Mouse (Mus musculus): ENCODE data around the gene F3. TPM values are rescaled to one million over a fixed set of nuclear protein-coding genes. Genes with fewer than 3 reads are reported as not detected.

The F3 gene
- polyA plus RNA-seq, 1 experiment, result 15.6 TPM

- no peak overlapping the region for H3K4me3 ChIP-seq (ENCODE audit: insufficient read depth, poor library complexity, severe bottlenecking)
- H3K79me3 ChIP-seq (ENCODE audit: low read depth), result no peaks in the 10 kb centered on the region
- no peaks in the 10 kb centered on the region for H3K36me3 ChIP-seq (ENCODE audit: control insufficient read depth, insufficient read depth)
- H3ac ChIP-seq (ENCODE audit: control insufficient read depth, insufficient read length, low read depth), result no peak overlapping the region
- no peaks in the 10 kb centered on the region for H3K79me2 ChIP-seq (ENCODE audit: control insufficient read depth, insufficient read depth)
- TF ChIP-seq MAX (IDR thresholded peaks at IDR 0.05) (no peak), FOSL1 (IDR thresholded peaks at IDR 0.05; ENCODE audit: insufficient read depth, low read length, poor library complexity, severe bottlenecking) (no peak), MYOD1 (IDR thresholded peaks at IDR 0.05; ENCODE audit: control insufficient read depth, insufficient read length, low read depth) (no peak), CEBPB (IDR thresholded peaks at IDR 0.05; ENCODE audit: low read depth) (no peak), MYOG (IDR thresholded peaks at IDR 0.05; ENCODE audit: control insufficient read depth, extremely low read depth, insufficient read length) (no peak)
- no peaks in the 10 kb centered on the region for H3K27me3 ChIP-seq (ENCODE audit: control insufficient read depth, insufficient read depth, insufficient read length)
Observed at GRCm38 (mm10) chr3:121684552-121684951, 38.8 kb upstream of the F3 start.

GRCm38 (mm10) chr3:121684963-121685362 lies 38.4 kb upstream of the F3 start:
- Histone ChIP-seq H3K36me3 (ENCODE audit: control insufficient read depth, insufficient read depth) (no peaks in the 10 kb centered on the region), H3ac (ENCODE audit: control insufficient read depth, insufficient read length, low read depth) (no peak overlapping the region), H3K79me3 (ENCODE audit: low read depth) (no peaks in the 10 kb centered on the region), H3K27me3 (ENCODE audit: control insufficient read depth, insufficient read depth, insufficient read length) (no peaks in the 10 kb centered on the region), H3K79me2 (ENCODE audit: control insufficient read depth, insufficient read depth) (no peaks in the 10 kb centered on the region), H3K4me3 (ENCODE audit: insufficient read depth, poor library complexity, severe bottlenecking) (no peak overlapping the region)
- no peak for TF ChIP-seq USF1 (IDR thresholded peaks at IDR 0.05; ENCODE audit: low read depth)

- Histone ChIP-seq H3K4me3 (ENCODE audit: insufficient read depth, poor library complexity, severe bottlenecking) (no peak overlapping the region), H3ac (ENCODE audit: control insufficient read depth, insufficient read length, low read depth) (no peak overlapping the region), H3K79me2 (ENCODE audit: control insufficient read depth, insufficient read depth) (no peaks in the 10 kb centered on the region), H3K79me3 (ENCODE audit: low read depth) (no peaks in the 10 kb centered on the region), H3K36me3 (ENCODE audit: control insufficient read depth, insufficient read depth) (no peaks in the 10 kb centered on the region), H3K27me3 (ENCODE audit: control insufficient read depth, insufficient read depth, insufficient read length) (no peaks in the 10 kb centered on the region)
- TF ChIP-seq MYOG (IDR thresholded peaks at IDR 0.05; ENCODE audit: control insufficient read depth, extremely low read depth, insufficient read length) (no peak), MAX (IDR thresholded peaks at IDR 0.05) (no peak), CEBPB (IDR thresholded peaks at IDR 0.05; ENCODE audit: low read depth) (no peak)
Observed at GRCm38 (mm10) chr3:121685985-121686384, 37.4 kb upstream of the F3 start.

- H3K4me3 ChIP-seq (ENCODE audit: insufficient read depth, poor library complexity, severe bottlenecking), result no peak overlapping the region
- no peaks in the 10 kb centered on the region for H3K79me2 ChIP-seq (ENCODE audit: control insufficient read depth, insufficient read depth)
- no peaks in the 10 kb centered on the region for H3K27me3 ChIP-seq (ENCODE audit: control insufficient read depth, insufficient read depth, insufficient read length)
- H3K36me3 ChIP-seq (ENCODE audit: control insufficient read depth, insufficient read depth), result no peaks in the 10 kb centered on the region
- H3K79me3 ChIP-seq (ENCODE audit: low read depth), result no peaks in the 10 kb centered on the region
- no peak overlapping the region for H3ac ChIP-seq (ENCODE audit: control insufficient read depth, insufficient read length, low read depth)
- TF ChIP-seq MAX (IDR thresholded peaks at IDR 0.05) (no peak), MYOG (IDR thresholded peaks at IDR 0.05; ENCODE audit: control insufficient read depth, extremely low read depth, insufficient read length) (no peak), MYOD1 (IDR thresholded peaks at IDR 0.05; ENCODE audit: control insufficient read depth, insufficient read length, low read depth) (no peak), CTCF (IDR thresholded peaks at IDR 0.05; ENCODE audit: control insufficient read depth, insufficient read depth, insufficient read length) (no peak), CEBPB (IDR thresholded peaks at IDR 0.05; ENCODE audit: low read depth) (no peak), FOSL1 (IDR thresholded peaks at IDR 0.05; ENCODE audit: insufficient read depth, low read length, poor library complexity, severe bottlenecking) (no peak), USF1 (IDR thresholded peaks at IDR 0.05; ENCODE audit: low read depth) (no peak)
Observed at GRCm38 (mm10) chr3:121686408-121686911, 36.9 kb upstream of the F3 start.

- Histone ChIP-seq H3K4me3 (ENCODE audit: insufficient read depth, poor library complexity, severe bottlenecking) (no peak overlapping the region), H3K36me3 (ENCODE audit: control insufficient read depth, insufficient read depth) (no peaks in the 10 kb centered on the region), H3K79me2 (ENCODE audit: control insufficient read depth, insufficient read depth) (no peaks in the 10 kb centered on the region), H3K79me3 (ENCODE audit: low read depth) (no peaks in the 10 kb centered on the region), H3ac (ENCODE audit: control insufficient read depth, insufficient read length, low read depth) (no peak overlapping the region), H3K27me3 (ENCODE audit: control insufficient read depth, insufficient read depth, insufficient read length) (no peaks in the 10 kb centered on the region)
- TF ChIP-seq MYOG (IDR thresholded peaks at IDR 0.05; ENCODE audit: control insufficient read depth, extremely low read depth, insufficient read length) (no peak), CTCF (IDR thresholded peaks at IDR 0.05; ENCODE audit: control insufficient read depth, insufficient read depth, insufficient read length) (no peak), MAX (IDR thresholded peaks at IDR 0.05) (no peak), FOSL1 (IDR thresholded peaks at IDR 0.05; ENCODE audit: insufficient read depth, low read length, poor library complexity, severe bottlenecking) (no peak), MYOD1 (IDR thresholded peaks at IDR 0.05; ENCODE audit: control insufficient read depth, insufficient read length, low read depth) (no peak), USF1 (IDR thresholded peaks at IDR 0.05; ENCODE audit: low read depth) (no peak), CEBPB (IDR thresholded peaks at IDR 0.05; ENCODE audit: low read depth) (no peak)
Observed at GRCm38 (mm10) chr3:121687741-121688140, 35.6 kb upstream of the F3 start.

GRCm38 (mm10) chr3:121689029-121689428 lies 34.3 kb upstream of the F3 start:
- Histone ChIP-seq H3K4me3 (ENCODE audit: insufficient read depth, poor library complexity, severe bottlenecking) (no peak overlapping the region), H3ac (ENCODE audit: control insufficient read depth, insufficient read length, low read depth) (no peak overlapping the region), H3K36me3 (ENCODE audit: control insufficient read depth, insufficient read depth) (no peaks in the 10 kb centered on the region), H3K27me3 (ENCODE audit: control insufficient read depth, insufficient read depth, insufficient read length) (no peaks in the 10 kb centered on the region), H3K79me3 (ENCODE audit: low read depth) (no peaks in the 10 kb centered on the region), H3K79me2 (ENCODE audit: control insufficient read depth, insufficient read depth) (no peaks in the 10 kb centered on the region)
- TF ChIP-seq MAX (IDR thresholded peaks at IDR 0.05), result no peak
- no peak for TF ChIP-seq MYOG (IDR thresholded peaks at IDR 0.05; ENCODE audit: control insufficient read depth, extremely low read depth, insufficient read length)
- no peak for TF ChIP-seq CEBPB (IDR thresholded peaks at IDR 0.05; ENCODE audit: low read depth)
- TF ChIP-seq USF1 (IDR thresholded peaks at IDR 0.05; ENCODE audit: low read depth), result no peak
- TF ChIP-seq MYOD1 (IDR thresholded peaks at IDR 0.05; ENCODE audit: control insufficient read depth, insufficient read length, low read depth), result no peak
- no peak for TF ChIP-seq CTCF (IDR thresholded peaks at IDR 0.05; ENCODE audit: control insufficient read depth, insufficient read depth, insufficient read length)
- no peak for TF ChIP-seq FOSL1 (IDR thresholded peaks at IDR 0.05; ENCODE audit: insufficient read depth, low read length, poor library complexity, severe bottlenecking)
